Mouse (Mus musculus) limb, embryonic 12.5 days (tissue): ENCODE measurements at regions not wholly inside any gene's neighbourhood (a gene's known extent, or its start where the extent isn't known, plus 50 kb on each side); places are given as distances from the start of the nearest gene placed in this dataset.

ENCODE experiments used
- ATAC-seq: fragments of 200-750 bp; cut with Nextera tagmentation; 2 replicates; pipeline ENCODE4 v1.8.0; 2017; ENCODE audit warnings: low read depth, moderate TSS enrichment; ENCODE audit not compliant: insufficient number of reproducible peaks, insufficient read depth, low FRiP score, low TSS enrichment
- H3K27ac ChIP-seq: fragments of 300-500 bp; sonication (generic); 2 replicates; pipeline ENCODE4 v1.5.1; 2016; ENCODE audit warnings: mild to moderate bottlenecking, moderate library complexity
- H3K27me3 ChIP-seq: fragments of 300-500 bp; sonication (generic); 2 replicates; pipeline ENCODE4 v1.6.1; 2016; ENCODE audit warnings: mild to moderate bottlenecking, moderate library complexity
- H3K36me3 ChIP-seq: fragments of 300-500 bp; sonication (generic); 2 replicates; pipeline ENCODE4 v1.6.1; 2016; ENCODE audit warnings: mild to moderate bottlenecking, moderate library complexity
- H3K4me1 ChIP-seq: fragments of 300-500 bp; sonication (generic); replicated peaks from 2 replicates; pipeline ENCODE4 v1.6.1; 2016
- H3K4me2 ChIP-seq: fragments of 300-500 bp; sonication (generic); 2 replicates; pipeline ENCODE4 v1.6.1; 2016; ENCODE audit warnings: mild to moderate bottlenecking, moderate library complexity
- H3K4me3 ChIP-seq: fragments of 300-500 bp; sonication (generic); replicated peaks from 2 replicates; pipeline ENCODE4 v1.5.1; 2016; ENCODE audit warnings: mild to moderate bottlenecking
- H3K9ac ChIP-seq: fragments of 300-500 bp; sonication (generic); replicated peaks from 2 replicates; pipeline ENCODE4 v1.6.1; 2016; ENCODE audit warnings: mild to moderate bottlenecking, moderate library complexity
- H3K9me3 ChIP-seq: fragments of 300-500 bp; sonication (generic); 2 replicates; pipeline ENCODE4 v1.6.1; 2016; ENCODE audit warnings: mild to moderate bottlenecking, moderate library complexity
- WGBS: fragments of 180-500 bp; shearing (Covaris S2); methylation state at CpG from one replicate; pipeline ENCODE4 v1.1.7; 2016; 5-methylcytosine and 5-hydroxymethylcytosine counted together

GRCm38 (mm10) chr2:173393324-173393592, 116.9 kb upstream of the Pmepa1 start:
- Histone ChIP-seq H3K4me2 (no peak overlapping the region), H3K4me3 (no peak overlapping the region), H3K9ac (no peak overlapping the region), H3K36me3 (no peaks in the 10 kb centered on the region), H3K27me3 (no peaks in the 10 kb centered on the region), H3K9me3 (peaks cover 15% of the 10 kb centered on the region), H3K4me1 (peaks cover 8% of the 10 kb centered on the region; the same call in 1 of the 2 replicates), H3K27ac (no peak overlapping the region)
- no peak for ATAC-seq
- WGBS = 38% methylated on average over 2 of the region's 2 CpGs

DNA sequence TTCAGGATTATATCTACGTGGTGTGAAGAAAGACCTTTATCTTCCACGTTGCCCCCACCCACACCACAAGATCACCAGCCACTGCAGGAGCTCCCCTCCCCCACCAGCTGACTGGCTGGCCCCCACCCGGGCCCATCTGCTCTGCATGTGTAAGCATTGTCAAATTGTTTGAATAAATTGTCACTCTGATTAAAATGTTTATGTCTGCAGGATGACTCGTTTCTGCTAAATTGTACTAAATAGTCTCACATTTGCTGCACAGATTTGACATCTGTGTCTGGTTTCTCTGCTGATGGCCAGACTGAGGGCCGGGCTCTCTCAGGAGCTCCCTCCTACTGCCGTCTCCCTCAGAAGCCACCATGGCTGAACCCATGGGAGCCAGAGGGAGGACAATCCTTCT, 119.2 kb upstream of the Pmepa1 start:
- Histone ChIP-seq H3K27me3 (no peaks in the 10 kb centered on the region), H3K9ac (no peak overlapping the region), H3K27ac (no peak overlapping the region), H3K4me3 (no peak overlapping the region), H3K9me3 (peaks cover 8% of the 10 kb centered on the region), H3K36me3 (no peaks in the 10 kb centered on the region), H3K4me1 (peaks cover 8% of the 10 kb centered on the region; the same call in 1 of the 2 replicates), H3K4me2 (no peak overlapping the region)
- ATAC-seq = no peak
- WGBS = 39% methylated on average over 6 of the region's 6 CpGs

DNA sequence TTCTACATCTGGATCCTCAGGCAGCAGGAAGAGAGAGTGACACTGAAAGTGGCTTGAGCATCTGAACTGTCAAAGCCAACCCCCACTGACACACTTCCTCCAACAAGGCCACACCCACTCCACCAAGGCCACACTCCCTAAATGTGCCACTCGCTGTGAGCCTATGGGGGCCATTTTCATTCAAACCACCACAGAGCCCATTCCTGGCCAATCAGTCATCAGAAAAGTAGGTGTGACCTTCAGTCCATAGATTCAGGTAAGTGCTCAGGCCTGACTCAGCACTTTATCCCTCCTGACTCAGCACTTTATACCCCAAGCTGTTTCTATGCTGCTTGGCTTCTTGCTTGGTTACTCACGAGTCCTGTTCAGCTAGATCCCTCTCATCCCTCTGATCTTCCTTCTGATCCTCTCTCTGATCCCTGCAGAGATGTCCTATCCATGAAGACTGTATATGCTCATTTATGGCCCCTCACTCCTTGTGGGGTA, 121.6 kb upstream of the Pmepa1 start:
- no peak for ATAC-seq
- Histone ChIP-seq H3K36me3 (no peaks in the 10 kb centered on the region), H3K27me3 (no peaks in the 10 kb centered on the region), H3K4me3 (no peak overlapping the region), H3K9ac (no peak overlapping the region), H3K4me1 (peaks cover under 1% of the 10 kb centered on the region; the same call in 1 of the 2 replicates), H3K27ac (no peak overlapping the region), H3K9me3 (0 out of 2 replicates have a peak, but pooled peaks cover 6% of the 10 kb centered on the region), H3K4me2 (no peak overlapping the region)
- WGBS = 80% methylated on average over 2 of the region's 2 CpGs

DNA sequence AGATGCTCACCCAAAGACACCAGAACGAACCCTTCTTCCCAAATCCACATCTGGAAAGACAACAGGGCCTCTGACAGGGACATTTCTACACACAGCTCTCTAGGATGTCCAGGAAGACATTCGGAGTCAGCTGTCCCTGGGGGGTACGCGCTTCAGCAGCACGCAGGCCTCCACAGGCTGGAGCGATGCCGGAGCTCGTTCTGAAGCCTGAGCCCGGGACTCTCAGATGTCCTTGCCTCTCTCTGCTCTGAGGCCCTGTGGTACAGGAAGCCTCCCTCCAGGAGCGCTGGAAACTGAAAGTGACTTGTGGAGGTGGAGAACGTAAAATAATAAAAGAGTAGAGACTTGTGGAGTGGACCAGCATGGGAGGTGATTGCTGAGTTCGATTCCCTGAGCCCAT, 116.8 kb upstream of the 1700021F07Rik start:
- Histone ChIP-seq H3K27me3 (peaks cover 7% of the 10 kb centered on the region; the same call in 1 of the 2 replicates), H3K4me2 (no peak overlapping the region), H3K9me3 (0 out of 2 replicates have a peak, but pooled peaks cover 6% of the 10 kb centered on the region), H3K36me3 (no peaks in the 10 kb centered on the region), H3K4me3 (no peak overlapping the region), H3K4me1 (peaks cover 29% of the 10 kb centered on the region), H3K27ac (no peak overlapping the region), H3K9ac (no peak overlapping the region)
- no peak for ATAC-seq
- 62% methylated on average over 12 of the region's 12 CpGs for WGBS

GRCm38 (mm10) chr2:173406344-173407094, 115.9 kb upstream of the 1700021F07Rik start:
- 0 out of 2 replicates have a peak, but pooled peaks cover 3% of the 10 kb centered on the region for H3K9me3 ChIP-seq
- H3K27me3 ChIP-seq = peaks cover 15% of the 10 kb centered on the region; the same call in 1 of the 2 replicates
- ATAC-seq = peak; percentile 60; the same call in 1 of the 2 replicates
- 18% methylated on average over 13 of the region's 13 CpGs for WGBS
- H3K36me3 ChIP-seq = no peaks in the 10 kb centered on the region
- 0 out of 2 replicates have a peak overlapping the region, but pooled peaks have one; percentile 35 for H3K27ac ChIP-seq
- no peak overlapping the region for H3K9ac ChIP-seq
- H3K4me3 ChIP-seq = no peak overlapping the region
- peak overlapping the region; percentile 6; the same call in 1 of the 2 replicates for H3K4me2 ChIP-seq
- peaks cover 29% of the 10 kb centered on the region for H3K4me1 ChIP-seq

GRCm38 (mm10) chr2:173407133-173407532, 115.3 kb upstream of the 1700021F07Rik start:
- peak overlapping the region; percentile 35; the same call in 1 of the 2 replicates for H3K27ac ChIP-seq
- no peaks in the 10 kb centered on the region for H3K9me3 ChIP-seq
- H3K36me3 ChIP-seq = no peaks in the 10 kb centered on the region
- peaks cover 29% of the 10 kb centered on the region for H3K4me1 ChIP-seq
- no peak overlapping the region for H3K4me3 ChIP-seq
- no peak overlapping the region for H3K9ac ChIP-seq
- peak overlapping the region; percentile 6; the same call in 1 of the 2 replicates for H3K4me2 ChIP-seq
- peak; percentile 71 for ATAC-seq
- H3K27me3 ChIP-seq = peaks cover 15% of the 10 kb centered on the region; the same call in 1 of the 2 replicates
- 55% methylated on average over 3 of the region's 3 CpGs for WGBS

GRCm38 (mm10) chr2:173408681-173409081, 113.7 kb upstream of the 1700021F07Rik start:
- no peak overlapping the region for H3K9ac ChIP-seq
- H3K27ac ChIP-seq = no peak overlapping the region
- H3K9me3 ChIP-seq = no peaks in the 10 kb centered on the region
- 80% methylated on average over 5 of the region's 5 CpGs for WGBS
- H3K4me2 ChIP-seq = no peak overlapping the region
- no peaks in the 10 kb centered on the region for H3K36me3 ChIP-seq
- H3K4me1 ChIP-seq = peaks cover 31% of the 10 kb centered on the region
- no peak for ATAC-seq
- H3K27me3 ChIP-seq = peaks cover 15% of the 10 kb centered on the region; the same call in 1 of the 2 replicates
- no peak overlapping the region for H3K4me3 ChIP-seq

DNA sequence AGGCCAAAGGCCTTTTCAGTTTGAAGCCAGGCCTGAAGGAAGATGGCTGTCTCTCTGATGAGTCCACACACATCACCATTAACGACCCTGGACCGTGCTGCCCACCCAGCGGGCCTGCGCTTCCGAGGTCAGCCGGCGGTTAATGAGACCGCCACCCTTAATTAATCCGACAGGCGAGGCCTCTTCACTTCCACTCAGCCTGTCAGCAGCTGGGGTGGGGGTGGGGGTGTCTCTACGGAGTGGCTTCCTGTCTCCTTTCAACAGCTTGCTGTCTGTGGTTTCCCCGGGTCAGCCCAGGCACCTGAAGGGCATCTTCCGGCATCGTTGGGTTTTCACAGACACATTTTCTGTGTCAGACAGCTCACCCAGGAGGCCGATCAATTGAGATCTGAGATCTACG, 113.0 kb upstream of the 1700021F07Rik start:
- whole genome bisulfite sequencing = 30% methylated on average over 16 of the region's 16 CpGs
- H3K27ac ChIP-seq = no peak overlapping the region
- no peak for ATAC-seq
- H3K36me3 ChIP-seq = no peaks in the 10 kb centered on the region
- H3K9me3 ChIP-seq = no peaks in the 10 kb centered on the region
- peaks cover 15% of the 10 kb centered on the region; the same call in 1 of the 2 replicates for H3K27me3 ChIP-seq
- no peak overlapping the region for H3K4me2 ChIP-seq
- no peak overlapping the region for H3K9ac ChIP-seq
- no peak overlapping the region for H3K4me3 ChIP-seq
- peaks cover 38% of the 10 kb centered on the region for H3K4me1 ChIP-seq

- Histone ChIP-seq H3K4me2 (no peak overlapping the region), H3K9me3 (peaks cover 4% of the 10 kb centered on the region; the same call in 1 of the 2 replicates), H3K4me1 (peaks cover 17% of the 10 kb centered on the region), H3K4me3 (no peak overlapping the region), H3K36me3 (no peaks in the 10 kb centered on the region), H3K27ac (peak overlapping the region; percentile 0; the same call in 1 of the 2 replicates), H3K27me3 (peaks cover 17% of the 10 kb centered on the region; the same call in 1 of the 2 replicates), H3K9ac (no peak overlapping the region; the same call in 1 of the 2 replicates)
- no peak for ATAC-seq
- 64% methylated on average over 18 of the region's 18 CpGs for WGBS
Measured at GRCm38 (mm10) chr2:173413906-173414656, 108.3 kb upstream of the 1700021F07Rik start.

GRCm38 (mm10) chr2:173415429-173415828, 107.0 kb upstream of the 1700021F07Rik start:
- H3K4me2 ChIP-seq = no peak overlapping the region
- ATAC-seq = no peak
- H3K9me3 ChIP-seq = peaks cover 4% of the 10 kb centered on the region; the same call in 1 of the 2 replicates
- H3K4me3 ChIP-seq = no peak overlapping the region
- no peak overlapping the region for H3K9ac ChIP-seq
- H3K36me3 ChIP-seq = no peaks in the 10 kb centered on the region
- no peak overlapping the region for H3K27ac ChIP-seq
- H3K27me3 ChIP-seq = 0 out of 2 replicates have a peak, but pooled peaks cover 11% of the 10 kb centered on the region
- WGBS = 85% methylated on average over 7 of the region's 7 CpGs
- H3K4me1 ChIP-seq = peaks cover 15% of the 10 kb centered on the region

DNA sequence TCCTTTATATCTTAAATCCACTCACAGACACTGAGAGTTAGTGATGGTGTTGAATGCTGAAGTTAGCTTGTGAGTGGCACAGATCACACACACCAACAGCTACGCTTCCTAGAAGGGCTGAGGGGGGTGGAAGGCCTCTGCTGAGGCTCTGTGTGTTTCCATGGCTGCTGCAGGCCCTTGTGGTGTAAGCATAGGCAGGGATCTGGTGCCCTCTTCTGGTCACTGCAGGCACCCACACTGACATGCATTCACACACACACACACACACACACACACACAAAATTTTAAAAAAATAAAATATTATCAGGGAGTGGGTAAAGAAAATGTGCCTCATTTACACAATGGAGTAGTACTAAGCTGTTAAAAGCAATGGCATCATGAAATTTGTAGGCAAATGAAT, 105.5 kb upstream of the 1700021F07Rik start:
- Histone ChIP-seq H3K4me3 (no peak overlapping the region), H3K9ac (no peak overlapping the region), H3K4me1 (peaks cover 15% of the 10 kb centered on the region), H3K36me3 (no peaks in the 10 kb centered on the region), H3K4me2 (no peak overlapping the region), H3K27me3 (peaks cover 2% of the 10 kb centered on the region; the same call in 1 of the 2 replicates), H3K9me3 (peaks cover 4% of the 10 kb centered on the region; the same call in 1 of the 2 replicates), H3K27ac (no peak overlapping the region)
- WGBS = 90% methylated on average over 1 of the region's 1 CpGs
- ATAC-seq = no peak
